Mouse (Mus musculus): ENCODE results near the gene Shank2. TPM values are rescaled to one million over a fixed set of nuclear protein-coding genes. Genes with fewer than 3 reads are reported as not detected.

Gene Shank2
- polyA plus RNA-seq, 1 experiment from 2014 or later, result 0.67 TPM

GRCm38 (mm10) chr7:144132699-144133387, 131.1 kb downstream of the Shank2 start:
- H3K4me1 ChIP-seq, result peaks cover 6% of the 10 kb centered on the region
- no peaks in the 10 kb centered on the region for H3K27me3 ChIP-seq (ENCODE audit: poor library complexity, severe bottlenecking)
- H3K36me3 ChIP-seq (replicated peaks), result no peaks in the 10 kb centered on the region
- no peak overlapping the region for H3K4me3 ChIP-seq
- DNase-seq (ENCODE audit: extremely low spot score, low spot score), result no peak
- no peak overlapping the region for H3K27ac ChIP-seq
- WGBS, result 82% methylated on average over 22 of the region's 22 CpGs
- H3K9me3 ChIP-seq, result no peaks in the 10 kb centered on the region

DNA sequence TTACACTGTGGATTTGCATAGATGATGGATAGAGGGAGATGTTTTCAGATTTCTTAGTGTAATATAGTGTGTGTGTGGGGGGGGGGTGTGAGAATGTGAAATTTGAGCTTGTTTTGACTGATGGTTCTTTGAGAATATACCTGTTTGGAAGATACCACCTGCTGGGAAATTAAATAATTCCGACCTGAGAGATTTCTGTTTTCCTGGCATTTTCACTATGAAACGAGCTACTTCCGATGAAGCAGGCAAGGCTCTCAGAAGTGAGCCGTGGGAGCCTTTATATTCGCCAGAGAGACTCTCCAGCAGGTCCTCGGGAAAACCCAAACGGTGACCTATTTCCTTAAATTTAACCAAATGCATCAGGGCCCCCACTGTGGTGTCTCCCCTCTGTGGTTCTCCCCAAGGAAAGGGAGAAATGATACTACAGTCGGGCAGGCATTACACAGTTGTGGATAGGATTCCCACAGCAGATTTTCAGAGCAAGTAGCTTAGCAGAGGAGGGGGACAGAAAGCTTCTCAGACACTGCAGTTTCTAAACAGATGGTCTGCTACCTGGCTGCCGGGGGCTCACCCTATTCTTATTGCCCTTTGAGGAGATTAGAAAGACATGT, 131.8 kb downstream of the Shank2 start:
- Histone ChIP-seq H3K36me3 (replicated peaks) (no peaks in the 10 kb centered on the region), H3K4me1 (peaks cover 12% of the 10 kb centered on the region), H3K27ac (no peak overlapping the region), H3K9me3 (no peaks in the 10 kb centered on the region), H3K4me3 (no peak overlapping the region), H3K27me3 (ENCODE audit: poor library complexity, severe bottlenecking) (no peaks in the 10 kb centered on the region)
- DNase-seq (ENCODE audit: extremely low spot score, low spot score), result no peak
- 79% methylated on average over 9 of the region's 9 CpGs for WGBS

DNA sequence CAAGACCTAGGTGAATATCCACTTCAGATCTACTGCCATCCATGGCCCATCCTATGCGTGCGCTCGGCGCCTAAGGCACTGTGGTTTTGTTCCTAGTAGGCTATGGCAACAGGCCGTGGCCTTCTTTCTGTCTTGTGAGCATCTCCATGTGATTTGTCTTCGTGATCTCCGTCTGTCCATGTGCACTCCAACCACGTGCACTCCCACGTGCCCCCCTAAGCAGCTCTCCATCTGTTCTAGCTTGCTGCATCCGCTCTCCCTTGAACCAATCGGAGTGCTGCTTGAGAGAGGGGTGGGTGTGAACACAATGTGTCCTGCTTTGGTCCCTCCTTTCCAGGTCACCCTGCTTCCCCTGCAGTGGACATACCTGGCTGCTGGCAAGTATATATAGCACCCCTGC, 133.0 kb downstream of the Shank2 start:
- no peak overlapping the region for H3K27ac ChIP-seq
- no peaks in the 10 kb centered on the region for H3K36me3 ChIP-seq (replicated peaks)
- H3K27me3 ChIP-seq (ENCODE audit: poor library complexity, severe bottlenecking), result no peaks in the 10 kb centered on the region
- peaks cover 17% of the 10 kb centered on the region for H3K4me1 ChIP-seq
- H3K9me3 ChIP-seq, result no peaks in the 10 kb centered on the region
- 93% methylated on average over 11 of the region's 11 CpGs for WGBS
- H3K4me3 ChIP-seq, result no peak overlapping the region
- no peak for DNase-seq (ENCODE audit: extremely low spot score, low spot score)

GRCm38 (mm10) chr7:144137827-144138226, 136.1 kb downstream of the Shank2 start:
- Histone ChIP-seq H3K36me3 (replicated peaks) (no peaks in the 10 kb centered on the region), H3K27me3 (ENCODE audit: poor library complexity, severe bottlenecking) (no peaks in the 10 kb centered on the region), H3K4me3 (no peak overlapping the region), H3K27ac (no peak overlapping the region), H3K4me1 (peaks cover 18% of the 10 kb centered on the region), H3K9me3 (no peaks in the 10 kb centered on the region)
- no peak for DNase-seq (ENCODE audit: extremely low spot score, low spot score)
- WGBS, result 75% methylated on average over 2 of the region's 2 CpGs

DNA sequence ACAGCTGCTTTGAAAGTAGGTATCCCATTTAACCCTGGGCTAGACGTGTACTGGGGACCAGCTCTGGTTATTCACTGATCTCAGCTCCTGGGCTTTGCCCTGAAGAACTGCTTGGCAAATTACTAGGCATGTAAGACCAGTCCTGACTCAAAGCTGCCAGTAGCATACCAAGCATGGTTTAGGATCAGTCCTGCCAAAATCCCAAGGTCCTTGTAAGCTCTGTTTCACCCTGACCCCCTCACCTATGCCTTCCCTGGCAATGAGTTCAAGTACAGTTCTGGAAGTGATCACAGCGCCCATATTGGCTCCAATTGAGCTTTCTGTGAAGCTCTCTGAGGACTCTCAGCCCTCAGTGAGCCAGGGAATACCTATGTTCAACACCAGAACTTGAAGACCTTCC, 136.7 kb downstream of the Shank2 start:
- Histone ChIP-seq H3K27ac (no peak overlapping the region), H3K4me1 (peaks cover 15% of the 10 kb centered on the region), H3K4me3 (no peak overlapping the region), H3K9me3 (no peaks in the 10 kb centered on the region), H3K36me3 (replicated peaks) (no peaks in the 10 kb centered on the region), H3K27me3 (ENCODE audit: poor library complexity, severe bottlenecking) (no peaks in the 10 kb centered on the region)
- WGBS, result 62% methylated on average over 2 of the region's 2 CpGs
- DNase-seq (ENCODE audit: extremely low spot score, low spot score), result no peak

DNA sequence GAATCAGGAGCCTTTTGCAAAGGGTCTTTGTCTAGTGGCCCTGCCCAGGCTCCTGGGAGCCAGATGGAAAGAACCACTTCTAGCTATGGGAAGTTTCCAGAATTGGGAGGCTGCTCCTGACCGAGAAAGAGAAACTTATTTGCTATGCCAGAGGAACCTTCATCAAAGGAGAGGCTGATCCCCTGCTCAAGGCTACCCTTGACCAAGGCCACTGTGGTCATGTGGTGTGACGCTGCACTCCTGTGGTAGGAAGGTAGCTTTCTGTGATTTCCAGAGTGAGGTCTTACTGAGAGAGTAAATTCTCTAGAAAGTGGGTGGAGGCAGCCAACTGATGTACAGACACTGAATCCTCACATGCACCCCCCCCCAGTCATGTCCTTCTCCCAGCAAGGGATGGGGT, 138.0 kb downstream of the Shank2 start:
- H3K27ac ChIP-seq, result no peak overlapping the region
- WGBS, result 69% methylated on average over 2 of the region's 2 CpGs
- H3K4me1 ChIP-seq, result peaks cover 20% of the 10 kb centered on the region
- no peaks in the 10 kb centered on the region for H3K9me3 ChIP-seq
- no peak overlapping the region for H3K4me3 ChIP-seq
- no peaks in the 10 kb centered on the region for H3K36me3 ChIP-seq (replicated peaks)
- H3K27me3 ChIP-seq (ENCODE audit: poor library complexity, severe bottlenecking), result no peaks in the 10 kb centered on the region
- DNase-seq (ENCODE audit: extremely low spot score, low spot score), result no peak

DNA sequence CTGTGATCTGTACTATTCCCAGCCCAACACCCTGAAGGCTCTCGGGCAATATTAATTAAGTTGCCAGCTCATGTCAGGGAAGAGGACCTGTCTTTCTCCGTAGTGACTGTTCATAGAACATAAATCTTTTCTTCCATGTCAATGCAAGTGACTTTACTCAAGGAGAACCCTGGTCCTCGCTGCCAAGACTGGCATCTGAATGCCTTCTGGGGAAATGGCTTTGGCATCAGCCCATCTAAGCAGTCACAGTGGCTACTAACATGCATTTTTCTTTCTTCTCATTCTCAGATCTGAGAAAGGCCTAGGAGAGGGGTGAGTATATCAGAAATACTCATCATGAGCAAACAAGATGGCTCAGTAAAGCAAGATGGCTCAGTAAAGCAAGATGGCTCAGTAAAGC, 138.7 kb downstream of the Shank2 start:
- H3K27ac ChIP-seq, result no peak overlapping the region

DNA sequence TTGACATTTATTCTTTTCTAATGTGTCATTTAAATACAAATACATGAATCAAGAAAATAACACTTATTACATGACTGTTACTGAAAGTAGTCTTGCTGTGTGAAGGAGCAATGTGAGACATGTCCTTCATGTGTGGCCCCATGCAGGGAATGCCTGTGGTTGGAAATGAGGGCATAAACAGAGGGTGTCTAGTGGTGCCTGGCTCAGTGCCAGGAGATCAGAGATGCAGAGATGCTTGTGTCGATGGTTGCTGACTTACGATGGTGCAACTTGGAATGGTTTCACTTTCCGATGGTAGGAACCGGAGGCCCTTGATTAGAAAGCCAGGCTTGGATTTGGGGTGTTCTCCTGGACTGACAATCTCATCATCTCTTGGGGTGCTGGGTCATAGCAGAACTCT, 140.3 kb downstream of the Shank2 start:
- no peak for DNase-seq (ENCODE audit: extremely low spot score, low spot score)
- no peak overlapping the region for H3K4me3 ChIP-seq
- 94% methylated on average over 4 of the region's 4 CpGs for WGBS
- no peaks in the 10 kb centered on the region for H3K36me3 ChIP-seq (replicated peaks)
- no peaks in the 10 kb centered on the region for H3K27me3 ChIP-seq (ENCODE audit: poor library complexity, severe bottlenecking)
- H3K4me1 ChIP-seq, result peaks cover 20% of the 10 kb centered on the region
- no peak overlapping the region for H3K27ac ChIP-seq
- H3K9me3 ChIP-seq, result no peaks in the 10 kb centered on the region

More for the DNA sequence above, 138.7 kb downstream of the Shank2 start:
- no peak overlapping the region for H3K4me3 ChIP-seq
- no peak for DNase-seq (ENCODE audit: extremely low spot score, low spot score)
- H3K27me3 ChIP-seq (ENCODE audit: poor library complexity, severe bottlenecking), result no peaks in the 10 kb centered on the region
- H3K4me1 ChIP-seq, result peaks cover 20% of the 10 kb centered on the region
- 85% methylated on average over 3 of the region's 3 CpGs for WGBS
- H3K9me3 ChIP-seq, result no peaks in the 10 kb centered on the region
- no peaks in the 10 kb centered on the region for H3K36me3 ChIP-seq (replicated peaks)

- WGBS, result 55% methylated on average over 2 of the region's 2 CpGs
- DNase-seq (ENCODE audit: extremely low spot score, low spot score), result no peak
- Histone ChIP-seq H3K9me3 (no peaks in the 10 kb centered on the region), H3K27ac (no peak overlapping the region), H3K4me1 (peaks cover 14% of the 10 kb centered on the region), H3K27me3 (ENCODE audit: poor library complexity, severe bottlenecking) (no peaks in the 10 kb centered on the region), H3K4me3 (no peak overlapping the region), H3K36me3 (replicated peaks) (no peaks in the 10 kb centered on the region)
Measured at GRCm38 (mm10) chr7:144143941-144144340, 142.2 kb downstream of the Shank2 start.

- H3K9me3 ChIP-seq, result no peaks in the 10 kb centered on the region
- 0 out of 2 replicates have a peak, but pooled peaks cover 9% of the 10 kb centered on the region for H3K4me1 ChIP-seq
- H3K27me3 ChIP-seq (ENCODE audit: poor library complexity, severe bottlenecking), result no peaks in the 10 kb centered on the region
- WGBS, result 80% methylated on average over 4 of the region's 4 CpGs
- no peak overlapping the region for H3K27ac ChIP-seq
- no peak for DNase-seq (ENCODE audit: extremely low spot score, low spot score)
- H3K36me3 ChIP-seq (replicated peaks), result no peaks in the 10 kb centered on the region
- no peak overlapping the region for H3K4me3 ChIP-seq
Measured at GRCm38 (mm10) chr7:144148111-144148510, 146.4 kb downstream of the Shank2 start.

GRCm38 (mm10) chr7:144153124-144153523, 151.4 kb downstream of the Shank2 start:
- WGBS, result 84% methylated on average over 4 of the region's 4 CpGs
- no peak for DNase-seq (ENCODE audit: extremely low spot score, low spot score)

DNA sequence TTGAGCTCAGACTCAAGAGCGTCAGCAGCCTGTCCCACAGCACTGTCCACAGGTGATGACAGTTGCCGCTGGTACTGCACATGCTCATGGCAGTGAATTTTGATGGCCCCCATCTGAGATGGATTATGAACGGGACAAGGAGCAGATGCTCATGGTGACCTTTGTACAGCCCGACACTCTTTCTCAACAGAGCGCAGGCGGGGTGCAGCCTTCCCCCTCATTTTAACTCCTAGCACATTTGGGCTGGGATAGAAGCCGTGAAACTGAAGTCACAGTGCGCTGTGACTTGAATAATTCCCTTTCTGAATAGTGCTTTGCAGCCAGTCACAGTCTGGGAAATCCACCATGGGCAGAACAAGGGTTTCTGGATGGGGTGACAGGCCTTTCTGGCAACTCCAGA, 152.0 kb downstream of the Shank2 start:
- no peak for DNase-seq (ENCODE audit: extremely low spot score, low spot score)
- Histone ChIP-seq H3K27ac (no peak overlapping the region), H3K27me3 (ENCODE audit: poor library complexity, severe bottlenecking) (no peaks in the 10 kb centered on the region), H3K36me3 (replicated peaks) (no peaks in the 10 kb centered on the region), H3K4me3 (no peak overlapping the region), H3K9me3 (no peaks in the 10 kb centered on the region), H3K4me1 (peaks cover 8% of the 10 kb centered on the region)
- WGBS, result 68% methylated on average over 8 of the region's 8 CpGs

More at GRCm38 (mm10) chr7:144153124-144153523, 151.4 kb downstream of the Shank2 start:
- no peak overlapping the region for H3K4me3 ChIP-seq
- H3K27me3 ChIP-seq (ENCODE audit: poor library complexity, severe bottlenecking), result no peaks in the 10 kb centered on the region
- H3K27ac ChIP-seq, result no peak overlapping the region
- peaks cover 10% of the 10 kb centered on the region for H3K4me1 ChIP-seq
- H3K36me3 ChIP-seq (replicated peaks), result no peaks in the 10 kb centered on the region
- no peaks in the 10 kb centered on the region for H3K9me3 ChIP-seq

DNA sequence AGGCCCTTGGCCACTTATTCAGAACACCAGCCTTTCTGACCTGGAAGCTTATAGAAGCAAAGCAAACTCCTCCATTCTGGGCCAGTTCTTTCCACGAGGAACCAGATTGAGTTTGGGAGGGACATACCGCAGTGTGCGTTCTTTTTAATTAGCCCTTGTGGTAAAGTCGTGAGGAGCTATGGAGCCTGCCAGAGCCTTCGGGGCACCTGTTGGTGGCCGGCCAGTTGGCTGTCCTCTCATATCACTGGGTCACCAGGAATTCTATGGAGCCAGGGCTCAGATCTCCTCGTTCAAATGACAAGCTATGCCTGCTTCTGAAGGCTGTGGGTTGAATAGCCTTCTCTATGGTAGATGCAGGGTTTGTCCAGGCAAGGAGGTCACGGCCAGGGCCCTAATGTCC, 156.2 kb downstream of the Shank2 start:
- peaks cover 8% of the 10 kb centered on the region for H3K4me1 ChIP-seq
- H3K4me3 ChIP-seq, result no peak overlapping the region
- no peaks in the 10 kb centered on the region for H3K9me3 ChIP-seq
- DNase-seq (ENCODE audit: extremely low spot score, low spot score), result no peak
- H3K27ac ChIP-seq, result no peak overlapping the region
- no peaks in the 10 kb centered on the region for H3K27me3 ChIP-seq (ENCODE audit: poor library complexity, severe bottlenecking)
- H3K36me3 ChIP-seq (replicated peaks), result no peaks in the 10 kb centered on the region
- 86% methylated on average over 8 of the region's 8 CpGs for WGBS
